12 mouse cellular contexts compared by ENCODE assay signal in the genomic region with DNA sequence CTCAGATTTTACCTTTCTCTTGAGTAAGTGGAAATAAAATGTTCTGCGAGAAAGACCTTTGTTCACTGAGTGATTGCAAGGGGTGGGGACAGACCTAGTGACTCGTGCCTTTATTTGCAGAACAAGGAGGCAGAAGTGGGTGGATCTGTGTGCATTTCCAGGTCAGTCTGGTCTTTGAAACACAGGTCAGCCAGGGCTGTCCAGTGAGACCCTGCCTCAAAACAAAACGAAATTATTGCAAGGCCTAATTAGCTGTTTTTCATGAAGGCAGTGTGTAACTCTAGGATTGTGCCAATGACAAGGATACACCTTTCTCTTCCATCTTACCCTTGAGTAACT.
DNase-seq lines count a peak whose midpoint lies in the region; ATAC-seq and TF ChIP-seq lines count a peak whose summit lies in the region.
"Had no signal": no experiment of that assay in that cellular context is flagged by ENCODE, and none has a peak within 500 bp of the region (broad histone marks: within the 10 kb centered on the region; RNA-seq: fewer than 3 reads in every experiment).

No protein-coding gene starts in this region.

- H3K36me3 ChIP-seq in hindbrain, embryonic 10.5 days, result no peaks in the 10 kb centered on the region
- H3K36me3 ChIP-seq in hindbrain, embryonic 13.5 days, result no peaks in the 10 kb centered on the region
- H3K36me3 ChIP-seq in intestine, embryonic 14.5 days (ENCODE audit: control insufficient read depth, insufficient read depth, low read length), result no peaks in the 10 kb centered on the region
- H3K36me3 ChIP-seq in liver, embryonic 14.5 days (replicated peaks; ENCODE audit: control insufficient read depth, insufficient read depth, low read depth), result no peaks in the 10 kb centered on the region

- no peak for TF ChIP-seq POLR2A in cerebellum, adult 2 months (IDR thresholded peaks at IDR 0.05; ENCODE audit: borderline replicate concordance, insufficient read depth, low read length)

- TF ChIP-seq CTCF in liver, embryonic 14.5 days (IDR thresholded peaks at IDR 0.05; ENCODE audit: low read depth), result no peak
- no peak for TF ChIP-seq CTCF in cerebellum, adult 2 months (IDR thresholded peaks at IDR 0.05; ENCODE audit: borderline replicate concordance, insufficient read depth, low read depth, low read length)

- no peak for ATAC-seq in hindbrain, embryonic 13.5 days (ENCODE audit: low FRiP score)
- ATAC-seq in intestine, embryonic 14.5 days (replicated peaks; ENCODE audit: low FRiP score, low TSS enrichment, low read depth), result peak; percentile 56; the same call in 1 of the 2 replicates
- ATAC-seq in liver, embryonic 14.5 days (ENCODE audit: insufficient read depth), result peak; percentile 31; the same call in 1 of the 2 replicates
- no peak for ATAC-seq in frontal cortex, adult (ENCODE audit: low TSS enrichment)
- ATAC-seq: CD4-positive, CD25-positive, alpha-beta regulatory T cell, adult 4 months had no signal

- H3K9me3 ChIP-seq in hindbrain, embryonic 10.5 days, result no peaks in the 10 kb centered on the region
- H3K9me3 ChIP-seq in hindbrain, embryonic 13.5 days, result no peaks in the 10 kb centered on the region
- no peaks in the 10 kb centered on the region for H3K9me3 ChIP-seq in intestine, embryonic 14.5 days (ENCODE audit: control insufficient read depth, low read length)
- H3K9me3 ChIP-seq in liver, embryonic 14.5 days (ENCODE audit: control insufficient read depth, low read length), result no peaks in the 10 kb centered on the region

- no peaks in the 10 kb centered on the region for H3K27me3 ChIP-seq in hindbrain, embryonic 10.5 days (ENCODE audit: insufficient read depth, poor library complexity, severe bottlenecking)
- no peaks in the 10 kb centered on the region for H3K27me3 ChIP-seq in hindbrain, embryonic 13.5 days
- H3K27me3 ChIP-seq in intestine, embryonic 14.5 days (replicated peaks; ENCODE audit: control insufficient read depth, insufficient read depth, low read length), result no peaks in the 10 kb centered on the region
- H3K27me3 ChIP-seq in liver, embryonic 14.5 days (ENCODE audit: control insufficient read depth, insufficient read depth, low read length), result no peaks in the 10 kb centered on the region
- no peaks in the 10 kb centered on the region; the same call in 1 of the 2 replicates for H3K27me3 ChIP-seq in cerebellum, adult 2 months (ENCODE audit: control insufficient read depth, insufficient read depth, low read length)

- H3K27ac ChIP-seq in hindbrain, embryonic 10.5 days, result 0 out of 2 replicates have a peak overlapping the region, but pooled peaks have one; percentile 40
- H3K27ac ChIP-seq in hindbrain, embryonic 13.5 days, result no peak overlapping the region
- peak overlapping the region; percentile 65 for H3K27ac ChIP-seq in intestine, embryonic 14.5 days (ENCODE audit: low read depth)
- H3K27ac ChIP-seq in liver, embryonic 14.5 days, result no peak overlapping the region
- H3K27ac ChIP-seq in cerebellum, adult 2 months (ENCODE audit: insufficient read depth, low read length), result no peak overlapping the region

- H3K4me2 ChIP-seq in hindbrain, embryonic 13.5 days, result no peak overlapping the region
- peak overlapping the region; percentile 10; the same call in 1 of the 2 replicates for H3K4me2 ChIP-seq in intestine, embryonic 14.5 days (ENCODE audit: low read length)
- H3K4me2 ChIP-seq in liver, embryonic 14.5 days (ENCODE audit: low read depth), result no peak overlapping the region

- no peak for TF ChIP-seq EP300 in liver, embryonic 14.5 days (IDR thresholded peaks at IDR 0.05; ENCODE audit: low read depth)

- no peak for DNase-seq in hindbrain, embryonic 10.5 days (ENCODE audit: low spot score)
- peak; percentile 9 for DNase-seq in ES-CJ7 (ENCODE audit: low read depth, low spot score)
- DNase-seq in intestine, embryonic 14.5 days (ENCODE audit: low spot score), result peak; percentile 60
- no peak for DNase-seq in liver, embryonic 14.5 days (ENCODE audit: low read depth in 3 of 3, low spot score in 3 of 3)
- no peak for DNase-seq in cerebellum, adult 9-10 months
- DNase-seq in cerebellum, adult 2 months, result no peak
- DNase-seq: cerebellum, adult 11 months; gastrocnemius, postnatal 14 days; thymus, postnatal 36 days had no signal

- no peak overlapping the region for H3K9ac ChIP-seq in hindbrain, embryonic 13.5 days
- no peak overlapping the region for H3K9ac ChIP-seq in intestine, embryonic 14.5 days (ENCODE audit: low read length)
- H3K9ac ChIP-seq in liver, embryonic 14.5 days (replicated peaks), result no peak overlapping the region

- H3K4me3 ChIP-seq in hindbrain, embryonic 10.5 days, result no peak overlapping the region
- H3K4me3 ChIP-seq in hindbrain, embryonic 13.5 days, result no peak overlapping the region
- H3K4me3 ChIP-seq in intestine, embryonic 14.5 days (ENCODE audit: low read depth, low read length), result no peak overlapping the region
- no peak overlapping the region for H3K4me3 ChIP-seq in liver, embryonic 14.5 days (ENCODE audit: insufficient read depth in 1 of 2, low read depth in 2 of 2, low read length in 2 of 2)
- H3K4me3 ChIP-seq in cerebellum, adult 2 months (replicated peaks; ENCODE audit: insufficient read depth, low read depth, low read length), result no peak overlapping the region

- H3K4me1 ChIP-seq in hindbrain, embryonic 10.5 days (replicated peaks), result peaks cover 32% of the 10 kb centered on the region
- peaks cover 14% of the 10 kb centered on the region for H3K4me1 ChIP-seq in hindbrain, embryonic 13.5 days (replicated peaks)
- H3K4me1 ChIP-seq in intestine, embryonic 14.5 days (replicated peaks; ENCODE audit: control insufficient read depth, insufficient read depth, low read length), result peaks cover 18% of the 10 kb centered on the region
- peaks cover 0 to 5% of the 10 kb centered on the region in 2 experiments; a peak in 1 of 4 replicates for H3K4me1 ChIP-seq in liver, embryonic 14.5 days (replicated peaks; ENCODE audit: control insufficient read depth in 2 of 2, insufficient read depth in 2 of 2, low read length in 1 of 2)
- H3K4me1 ChIP-seq in cerebellum, adult 2 months (ENCODE audit: control insufficient read depth, insufficient read depth, low read length), result no peaks in the 10 kb centered on the region

- WGBS in hindbrain, embryonic 10.5 days, result 38% methylated on average over 3 of the region's 3 CpGs
- WGBS in hindbrain, embryonic 13.5 days, result 45% methylated on average over 3 of the region's 3 CpGs
- WGBS in intestine, embryonic 14.5 days, result 25% methylated on average over 3 of the region's 3 CpGs
- 42% methylated on average over 3 of the region's 3 CpGs for WGBS in liver, embryonic 14.5 days (ENCODE audit: insufficient replicate concordance)
- 87% methylated on average over 3 of the region's 3 CpGs for WGBS in cerebellum, adult 2 months

Comparison
In these comparisons a context has a peak if more than half of its experiments do, and no peak if none do; other contexts are left out.
1. H3K27ac ChIP-seq: peak in hindbrain, embryonic 10.5 days (single experiment) and intestine, embryonic 14.5 days (single experiment); none in hindbrain, embryonic 13.5 days (single experiment), liver, embryonic 14.5 days (single experiment) and cerebellum, adult 2 months (single experiment).
2. DNase-seq: peak in ES-CJ7 (single experiment) and intestine, embryonic 14.5 days (single experiment); none in hindbrain, embryonic 10.5 days (single experiment), liver, embryonic 14.5 days (0 of 3), cerebellum, adult 9-10 months (single experiment) and cerebellum, adult 2 months (0 of 2).
3. ATAC-seq: peak in intestine, embryonic 14.5 days (single experiment) and liver, embryonic 14.5 days (single experiment); none in hindbrain, embryonic 13.5 days (single experiment) and frontal cortex, adult (single experiment).